Mouse (Mus musculus) midbrain, postnatal 0 days (tissue): ENCODE measurements around the gene Gtf2ird1. TPM values are rescaled to one million over a fixed set of nuclear protein-coding genes. Genes with fewer than 3 reads are reported as not detected.
"Not testable (repeated sequence)": the region's sequence is repeated elsewhere in the genome, so short reads cannot be mapped to it uniquely, and the experiment has no call there.

Experiments used
- ATAC-seq: fragments of 200-750 bp; cut with Nextera tagmentation; 2 replicates; pipeline ENCODE4 v1.8.0; 2017; ENCODE audit warnings: moderate number of reproducible peaks, mild to moderate bottlenecking, moderate TSS enrichment, moderate library complexity; ENCODE audit not compliant: low FRiP score
- DNase-seq: peaks from one replicate; pipeline ENCODE4 v3.0.0-alpha.2; 2015; ENCODE audit warnings: low spot score
- H3K27ac ChIP-seq: fragments of 300-500 bp; sonication (generic); 2 replicates; pipeline ENCODE4 v1.5.1; 2014; ENCODE audit warnings: low read depth, mild to moderate bottlenecking, low read length, mixed read lengths
- H3K27me3 ChIP-seq: fragments of 300-500 bp; sonication (generic); 2 replicates; pipeline ENCODE4 v1.6.1; 2014; ENCODE audit warnings: low read length, control low read depth, mixed read lengths; ENCODE audit not compliant: insufficient read depth
- H3K36me3 ChIP-seq: fragments of 300-500 bp; sonication (generic); 2 replicates; pipeline ENCODE4 v1.6.1; 2014; ENCODE audit warnings: low read length, control low read depth, mixed read lengths; ENCODE audit not compliant: insufficient read depth
- H3K4me1 ChIP-seq: fragments of 300-500 bp; sonication (generic); 2 replicates; pipeline ENCODE4 v1.6.1; 2014; ENCODE audit warnings: mild to moderate bottlenecking, control low read depth, antibody characterized with exemption, low read length, mixed read lengths; ENCODE audit not compliant: insufficient read depth
- H3K4me2 ChIP-seq: fragments of 300-500 bp; sonication (generic); 2 replicates; pipeline ENCODE4 v1.6.1; 2014; ENCODE audit warnings: low read depth, mild to moderate bottlenecking, low read length, mixed read lengths; ENCODE audit not compliant: poor library complexity, severe bottlenecking
- H3K4me3 ChIP-seq: fragments of 300-500 bp; sonication (generic); 2 replicates; pipeline ENCODE4 v1.5.1; 2014; ENCODE audit warnings: low read depth, mild to moderate bottlenecking, low read length, moderate library complexity
- H3K9ac ChIP-seq: fragments of 300-500 bp; sonication (generic); replicated peaks from 2 replicates; pipeline ENCODE4 v1.6.1; 2014; ENCODE audit warnings: mild to moderate bottlenecking, low read length, moderate library complexity, mixed read lengths; ENCODE audit not compliant: poor library complexity, severe bottlenecking
- H3K9me3 ChIP-seq: fragments of 300-500 bp; sonication (generic); 2 replicates; pipeline ENCODE4 v1.6.1; 2016; ENCODE audit warnings: low read length, control low read depth
- CTCF ChIP-seq: IDR thresholded peaks from 2 replicates; pipeline ENCODE4 v1.5.1; 2016; ENCODE audit warnings: antibody characterized with exemption, mild to moderate bottlenecking
- WGBS: fragments of 180-500 bp; shearing (Covaris S2); extraction: QIAGEN DNeasy Blood & Tissue Kit; methylation state at CpG from one replicate; pipeline ENCODE4 v1.1.7; 2014; 5-methylcytosine and 5-hydroxymethylcytosine counted together
- polyA plus RNA-seq: library from polyadenylated mRNA; unstranded; fragments of >200 nt; fragmentation: Nextera tagmentation; extraction: Ambion mirVana; gene quantifications from 2 replicates; pipeline ENCODE4 v1.2.1, GENCODE M21; 2015
- total RNA-seq: library from RNA; depleted of rRNA; stranded (reverse); fragments of >200 nt; gene quantifications from 2 replicates; pipeline ENCODE4 v1.2.3, GENCODE M21; 2014

Gtf2ird1 gene
- total and polyA plus RNA-seq, 2 experiments from 2014 or later = 53.4 to 54.3 TPM

DNA sequence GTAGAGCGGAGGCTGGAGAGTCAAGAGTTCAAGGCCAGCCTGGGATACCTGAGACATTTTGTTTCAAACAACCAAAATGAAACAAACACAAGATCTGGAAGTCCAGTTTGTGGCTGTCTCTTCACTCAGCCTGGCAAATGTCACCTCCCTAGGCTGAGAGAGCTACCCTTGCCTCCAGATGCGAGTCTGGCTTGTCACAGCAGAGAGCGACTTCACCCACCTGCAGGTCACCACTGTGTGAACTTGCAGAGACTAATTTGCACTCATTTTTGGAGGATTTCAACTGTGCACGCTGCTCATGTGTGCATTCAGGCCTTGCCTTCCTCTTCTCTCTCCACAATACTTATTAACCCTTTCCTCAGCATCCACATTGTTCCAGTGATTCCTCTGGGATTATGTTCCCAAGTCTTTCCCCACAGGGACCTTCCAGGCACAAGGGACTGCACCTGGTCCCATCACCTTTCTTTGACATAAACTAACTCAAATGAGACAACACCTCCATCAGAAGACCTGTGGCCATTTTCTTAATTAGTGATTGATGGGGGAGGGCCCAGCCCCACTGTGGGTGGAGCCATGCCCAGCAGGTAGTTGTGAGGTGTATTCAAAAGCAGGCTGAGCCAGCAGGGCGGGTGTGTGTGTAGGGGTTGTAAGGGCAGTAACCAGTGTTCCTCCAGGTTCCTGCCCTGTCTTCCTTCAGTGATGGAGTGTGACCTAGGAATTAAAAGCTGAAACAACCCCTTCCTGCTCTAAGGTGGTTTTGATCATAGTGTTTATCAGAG lies 84.8 kb downstream of the Gtf2ird1 start:
- no peak overlapping the region for H3K27ac ChIP-seq
- DNase-seq (no peak), ATAC-seq (no peak)
- no peaks in the 10 kb centered on the region for H3K9me3 ChIP-seq
- no peaks in the 10 kb centered on the region for H3K27me3 ChIP-seq
- no peak overlapping the region for H3K9ac ChIP-seq
- H3K4me1 ChIP-seq = no peaks in the 10 kb centered on the region
- H3K4me2 ChIP-seq = no peak overlapping the region
- H3K4me3 ChIP-seq = no peak overlapping the region
- H3K36me3 ChIP-seq = peaks cover 46% of the 10 kb centered on the region
- WGBS = 89% methylated on average over 5 of the region's 5 CpGs
- no peak for TF ChIP-seq CTCF

DNA sequence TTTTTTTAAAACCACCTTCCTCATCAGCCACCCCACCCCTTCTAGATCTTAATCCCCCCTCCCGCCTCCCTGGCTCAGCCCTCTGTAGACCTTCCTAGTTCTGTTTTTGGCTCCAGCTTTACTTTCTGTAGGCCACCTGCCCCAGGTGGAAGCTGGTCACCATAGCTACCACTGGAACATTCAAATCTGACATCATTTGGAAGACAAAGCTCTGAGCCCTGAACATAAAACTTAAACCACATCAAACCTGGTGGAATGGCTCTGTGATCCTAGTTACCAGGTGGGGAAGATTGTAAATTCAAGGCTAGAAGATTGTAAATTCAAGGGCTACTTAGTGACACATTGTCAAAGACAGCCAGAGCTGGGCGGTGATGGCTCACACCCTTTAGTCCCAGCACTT lies 85.7 kb downstream of the Gtf2ird1 start:
- H3K27ac ChIP-seq = no peak overlapping the region
- DNase-seq = no peak
- no peak overlapping the region for H3K4me2 ChIP-seq
- no peak overlapping the region for H3K4me3 ChIP-seq
- H3K4me1 ChIP-seq = no peaks in the 10 kb centered on the region
- no peak for TF ChIP-seq CTCF
- 92% methylated on average over 2 of the region's 2 CpGs for WGBS
- no peak for ATAC-seq
- H3K27me3 ChIP-seq = no peaks in the 10 kb centered on the region
- H3K9me3 ChIP-seq = no peaks in the 10 kb centered on the region
- H3K9ac ChIP-seq = no peak overlapping the region
- peaks cover 41% of the 10 kb centered on the region for H3K36me3 ChIP-seq

DNA sequence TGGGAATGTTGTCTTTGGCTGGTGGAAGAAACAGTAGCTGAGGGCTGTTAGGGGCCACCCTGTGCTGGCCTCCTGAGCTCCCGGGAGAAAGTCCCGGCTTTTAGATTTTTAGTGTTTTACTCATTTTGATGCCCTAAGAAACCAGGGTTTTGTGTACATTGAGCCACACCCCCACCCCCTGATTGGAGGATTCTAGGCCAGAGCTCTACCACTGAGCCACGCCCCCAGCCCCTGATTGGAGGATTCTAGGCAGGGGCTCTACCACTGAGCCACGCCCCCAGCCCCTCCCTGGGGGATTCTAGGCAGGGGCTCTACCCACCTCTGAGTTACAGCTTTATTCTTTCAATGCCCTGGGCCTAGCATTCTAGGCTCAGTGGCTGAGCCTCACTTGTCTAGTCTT lies 97.4 kb downstream of the Gtf2ird1 start:
- H3K4me3 ChIP-seq = no peak overlapping the region
- no peak overlapping the region for H3K9ac ChIP-seq
- no peak for ATAC-seq
- no peak overlapping the region for H3K4me2 ChIP-seq
- no peak for TF ChIP-seq CTCF
- H3K9me3 ChIP-seq = no peaks in the 10 kb centered on the region
- 95% methylated on average over 4 of the region's 4 CpGs for WGBS
- H3K4me1 ChIP-seq = no peaks in the 10 kb centered on the region
- no peaks in the 10 kb centered on the region for H3K27me3 ChIP-seq
- no peak overlapping the region for H3K27ac ChIP-seq
- no peak for DNase-seq
- peaks cover 54% of the 10 kb centered on the region for H3K36me3 ChIP-seq

DNA sequence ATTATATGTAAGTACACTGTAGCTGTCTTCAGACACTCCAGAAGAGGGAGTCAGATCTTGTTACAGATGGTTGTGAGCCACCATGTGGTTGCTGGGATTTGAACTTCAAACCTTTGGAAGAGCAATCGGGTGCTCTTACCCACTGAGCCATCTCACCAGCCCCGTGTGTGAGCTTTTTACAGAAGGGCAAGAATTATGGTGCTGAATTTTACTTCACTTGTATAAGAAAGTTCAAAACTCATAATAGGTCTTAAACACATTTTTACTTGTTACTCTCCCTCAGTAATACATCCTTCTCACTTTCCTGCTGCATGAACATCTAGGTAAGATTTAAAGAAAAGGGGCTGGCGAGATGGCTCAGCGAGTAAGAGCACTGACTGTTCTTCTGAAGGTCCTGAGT lies 101.1 kb downstream of the Gtf2ird1 start:
- H3K27ac ChIP-seq, H3K4me3 ChIP-seq, H3K4me2 ChIP-seq, ATAC-seq, H3K9me3 ChIP-seq, H3K9ac ChIP-seq, H3K4me1 ChIP-seq, H3K27me3 ChIP-seq, DNase-seq: not testable (repeated sequence)
- WGBS = 89% methylated on average over 4 of the region's 4 CpGs
- H3K36me3 ChIP-seq = peaks cover 31% of the 10 kb centered on the region

DNA sequence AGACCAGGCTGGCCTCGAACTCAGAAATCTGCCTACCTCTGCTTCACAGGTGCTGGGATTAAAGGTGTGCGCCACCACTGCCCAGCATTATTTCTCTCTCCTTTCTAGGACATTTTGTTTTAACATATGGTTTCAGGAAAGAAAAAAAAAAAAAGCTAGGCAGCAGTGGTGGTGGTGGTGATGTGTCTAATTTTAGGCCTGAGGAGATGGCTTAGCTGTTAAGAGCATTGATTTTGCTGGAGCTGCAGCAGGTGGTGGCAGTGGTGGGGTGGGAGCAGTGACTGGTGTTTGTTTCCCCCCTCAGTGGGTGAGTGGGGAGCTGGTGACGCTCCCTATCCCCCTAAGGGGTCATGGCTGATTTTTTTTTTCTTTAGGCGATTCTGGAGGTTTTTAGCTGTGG lies 103.4 kb downstream of the Gtf2ird1 start:
- Histone ChIP-seq H3K27ac (no peak overlapping the region), H3K4me1 (no peaks in the 10 kb centered on the region), H3K9ac (no peak overlapping the region), H3K36me3 (peaks cover 9% of the 10 kb centered on the region), H3K27me3 (no peaks in the 10 kb centered on the region), H3K4me2 (no peak overlapping the region), H3K9me3 (no peaks in the 10 kb centered on the region), H3K4me3 (no peak overlapping the region)
- no peak for TF ChIP-seq CTCF
- WGBS = 65% methylated on average over 4 of the region's 4 CpGs
- DNase-seq (no peak), ATAC-seq (no peak)

DNA sequence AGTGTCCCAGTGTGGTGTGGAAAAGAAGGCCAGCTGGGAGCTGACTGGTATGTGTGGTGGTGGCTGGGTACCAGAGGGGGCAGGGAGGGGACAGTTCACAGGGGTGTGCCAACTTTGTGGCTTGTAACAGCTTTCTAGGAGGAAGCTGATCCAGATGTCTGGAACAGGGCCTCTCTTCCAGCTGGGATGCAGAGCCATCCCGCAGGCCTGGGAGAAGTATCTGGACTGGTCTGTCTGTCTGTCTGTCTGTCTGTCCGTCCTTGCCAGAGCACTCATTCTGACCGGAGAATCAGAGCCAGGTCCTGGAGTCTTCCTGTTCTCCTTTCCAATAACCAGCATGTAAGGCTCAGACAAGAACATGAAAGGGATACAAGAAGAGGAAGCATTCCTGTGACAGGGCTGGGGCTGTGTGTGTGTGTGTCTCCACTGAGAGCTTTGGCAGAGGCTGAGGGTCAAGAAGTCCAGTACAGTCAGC lies 104.0 kb downstream of the Gtf2ird1 start:
- H3K4me3 ChIP-seq = no peak overlapping the region
- H3K27ac ChIP-seq = no peak overlapping the region; the same call in 1 of the 2 replicates
- no peak overlapping the region for H3K4me2 ChIP-seq
- no peaks in the 10 kb centered on the region for H3K9me3 ChIP-seq
- H3K4me1 ChIP-seq = no peaks in the 10 kb centered on the region
- 76% methylated on average over 3 of the region's 3 CpGs for whole genome bisulfite sequencing
- peaks cover 5% of the 10 kb centered on the region; the same call in 1 of the 2 replicates for H3K36me3 ChIP-seq
- no peak for ATAC-seq
- TF ChIP-seq CTCF = no peak
- no peaks in the 10 kb centered on the region for H3K27me3 ChIP-seq
- no peak for DNase-seq
- H3K9ac ChIP-seq = no peak overlapping the region
